Mouse (Mus musculus): ENCODE results near the gene Arl6ip4. TPM values are rescaled to one million over a fixed set of nuclear protein-coding genes. Genes with fewer than 3 reads are reported as not detected.
A peak's percentile ranks its signal among the peaks of the same experiment; 100 is the strongest.

Gene Arl6ip4
- polyA plus RNA-seq, 1 experiment from 2014 or later = 81.1 TPM

- Histone ChIP-seq H3K36me3 (ENCODE audit: control insufficient read depth, insufficient read depth, low read length) (0 out of 2 replicates have a peak, but pooled peaks cover 2% of the 10 kb centered on the region), H3K4me1 (ENCODE audit: control insufficient read depth, insufficient read depth, low read depth, low read length) (peaks cover 2% of the 10 kb centered on the region; the same call in 1 of the 2 replicates), H3K27me3 (replicated peaks; ENCODE audit: control insufficient read depth, insufficient read depth, low read length) (no peaks in the 10 kb centered on the region), H3K4me3 (ENCODE audit: low read length) (no peak overlapping the region), H3K4me2 (ENCODE audit: low read length) (peak overlapping the region; percentile 24), H3K9ac (ENCODE audit: low read depth, low read length) (no peak overlapping the region), H3K9me3 (ENCODE audit: control insufficient read depth, low read length) (no peaks in the 10 kb centered on the region), H3K27ac (ENCODE audit: low read depth, low read length) (peak overlapping the region; percentile 69)
- ATAC-seq = peak; percentile 90
- 37% methylated on average over 9 of the region's 9 CpGs for WGBS
These were observed 37.0 kb upstream of the Arl6ip4 start for GRCm38 (mm10) chr5:124078794-124079416.

DNA sequence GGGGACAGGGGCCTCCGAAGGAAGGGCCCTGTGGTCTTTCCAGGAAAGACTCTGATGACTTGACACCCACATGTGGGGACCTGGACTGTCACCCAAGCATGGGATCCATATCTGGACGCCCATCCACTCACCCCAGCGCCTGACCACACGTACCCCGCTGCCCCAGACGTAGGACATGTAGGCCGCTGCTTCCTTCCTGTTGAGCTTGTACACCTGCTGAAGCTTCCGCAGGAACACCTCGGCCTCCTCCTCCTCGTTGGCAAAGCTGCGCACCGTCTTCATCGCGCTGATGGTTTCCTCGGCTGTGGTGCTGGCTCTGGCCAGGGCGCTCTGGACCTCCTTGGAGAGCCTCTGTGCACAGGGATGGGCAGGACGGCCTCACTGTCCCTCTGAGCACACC is 36.0 kb upstream of the Arl6ip4 start:
- WGBS = 94% methylated on average over 17 of the region's 17 CpGs
- no peak overlapping the region for H3K4me3 ChIP-seq (ENCODE audit: low read length)
- H3K4me1 ChIP-seq (ENCODE audit: control insufficient read depth, insufficient read depth, low read depth, low read length) = no peaks in the 10 kb centered on the region; the same call in none of the 2 replicates
- no peak overlapping the region for H3K9ac ChIP-seq (ENCODE audit: low read depth, low read length)
- no peak overlapping the region for H3K27ac ChIP-seq (ENCODE audit: low read depth, low read length)
- no peaks in the 10 kb centered on the region for H3K9me3 ChIP-seq (ENCODE audit: control insufficient read depth, low read length)
- H3K4me2 ChIP-seq (ENCODE audit: low read length) = no peak overlapping the region
- no peak for ATAC-seq
- H3K27me3 ChIP-seq (replicated peaks; ENCODE audit: control insufficient read depth, insufficient read depth, low read length) = no peaks in the 10 kb centered on the region
- H3K36me3 ChIP-seq (ENCODE audit: control insufficient read depth, insufficient read depth, low read length) = 0 out of 2 replicates have a peak, but pooled peaks cover 2% of the 10 kb centered on the region

GRCm38 (mm10) chr5:124082447-124082846 is 33.4 kb upstream of the Arl6ip4 start:
- no peak overlapping the region for H3K4me2 ChIP-seq (ENCODE audit: low read length)
- no peaks in the 10 kb centered on the region for H3K36me3 ChIP-seq (ENCODE audit: control insufficient read depth, insufficient read depth, low read length)
- 88% methylated on average over 10 of the region's 10 CpGs for WGBS
- no peaks in the 10 kb centered on the region for H3K27me3 ChIP-seq (replicated peaks; ENCODE audit: control insufficient read depth, insufficient read depth, low read length)
- no peak overlapping the region for H3K9ac ChIP-seq (ENCODE audit: low read depth, low read length)
- no peaks in the 10 kb centered on the region for H3K9me3 ChIP-seq (ENCODE audit: control insufficient read depth, low read length)
- no peak overlapping the region for H3K4me3 ChIP-seq (ENCODE audit: low read length)
- no peak overlapping the region for H3K27ac ChIP-seq (ENCODE audit: low read depth, low read length)
- no peak for ATAC-seq
- H3K4me1 ChIP-seq (ENCODE audit: control insufficient read depth, insufficient read depth, low read depth, low read length) = no peaks in the 10 kb centered on the region; the same call in none of the 2 replicates

GRCm38 (mm10) chr5:124082941-124083688 is 32.8 kb upstream of the Arl6ip4 start:
- no peak overlapping the region for H3K4me2 ChIP-seq (ENCODE audit: low read length)
- no peaks in the 10 kb centered on the region; the same call in none of the 2 replicates for H3K4me1 ChIP-seq (ENCODE audit: control insufficient read depth, insufficient read depth, low read depth, low read length)
- H3K27ac ChIP-seq (ENCODE audit: low read depth, low read length) = no peak overlapping the region
- H3K36me3 ChIP-seq (ENCODE audit: control insufficient read depth, insufficient read depth, low read length) = no peaks in the 10 kb centered on the region
- H3K9ac ChIP-seq (ENCODE audit: low read depth, low read length) = no peak overlapping the region
- no peaks in the 10 kb centered on the region for H3K27me3 ChIP-seq (replicated peaks; ENCODE audit: control insufficient read depth, insufficient read depth, low read length)
- H3K4me3 ChIP-seq (ENCODE audit: low read length) = no peak overlapping the region
- 87% methylated on average over 17 of the region's 17 CpGs for WGBS
- no peak for ATAC-seq
- H3K9me3 ChIP-seq (ENCODE audit: control insufficient read depth, low read length) = no peaks in the 10 kb centered on the region

DNA sequence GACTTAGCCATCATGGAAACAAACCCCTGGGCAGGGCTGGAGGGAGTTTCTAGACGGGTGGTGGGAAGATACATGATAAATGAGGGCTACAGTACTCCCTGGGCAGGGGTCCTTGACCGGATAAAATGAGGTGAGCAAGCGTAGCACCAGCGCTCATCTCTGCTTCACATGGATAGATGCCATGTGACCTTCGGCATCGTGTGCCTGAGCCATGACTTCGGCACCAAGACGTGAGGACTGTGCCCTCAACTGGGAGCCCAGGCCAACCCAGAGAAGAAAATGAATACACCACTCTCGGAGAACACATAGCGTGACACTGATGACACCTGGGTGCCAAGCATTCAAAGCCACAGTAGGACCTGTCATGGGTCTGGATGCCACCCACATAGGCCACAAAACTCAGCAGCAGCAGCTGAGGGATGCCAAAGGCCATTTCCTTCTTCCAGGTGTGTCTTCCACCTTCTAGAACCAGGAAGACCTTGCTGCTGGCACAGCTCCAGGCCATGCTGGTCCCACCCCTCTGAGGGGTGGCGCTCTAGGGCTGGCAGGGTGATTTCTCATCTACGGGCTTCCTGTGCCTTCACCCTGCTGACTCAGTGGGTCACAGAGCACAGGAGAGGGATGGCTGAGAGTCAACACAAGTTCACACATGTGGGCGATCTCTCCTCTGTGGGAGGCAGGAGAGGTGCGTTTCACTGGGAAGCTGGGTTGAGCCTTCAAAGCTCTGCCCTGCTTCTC is 31.9 kb upstream of the Arl6ip4 start:
- Histone ChIP-seq H3K9ac (ENCODE audit: low read depth, low read length) (no peak overlapping the region), H3K27ac (ENCODE audit: low read depth, low read length) (no peak overlapping the region), H3K27me3 (replicated peaks; ENCODE audit: control insufficient read depth, insufficient read depth, low read length) (no peaks in the 10 kb centered on the region), H3K9me3 (ENCODE audit: control insufficient read depth, low read length) (no peaks in the 10 kb centered on the region), H3K36me3 (ENCODE audit: control insufficient read depth, insufficient read depth, low read length) (peaks cover 6% of the 10 kb centered on the region; the same call in 1 of the 2 replicates), H3K4me1 (ENCODE audit: control insufficient read depth, insufficient read depth, low read depth, low read length) (no peaks in the 10 kb centered on the region; the same call in none of the 2 replicates), H3K4me2 (ENCODE audit: low read length) (no peak overlapping the region), H3K4me3 (ENCODE audit: low read length) (no peak overlapping the region)
- no peak for ATAC-seq
- WGBS = 85% methylated on average over 14 of the region's 14 CpGs

GRCm38 (mm10) chr5:124084588-124085173 is 31.2 kb upstream of the Arl6ip4 start:
- Histone ChIP-seq H3K9me3 (ENCODE audit: control insufficient read depth, low read length) (no peaks in the 10 kb centered on the region), H3K9ac (ENCODE audit: low read depth, low read length) (no peak overlapping the region), H3K4me1 (ENCODE audit: control insufficient read depth, insufficient read depth, low read depth, low read length) (no peaks in the 10 kb centered on the region; the same call in none of the 2 replicates), H3K4me2 (ENCODE audit: low read length) (no peak overlapping the region), H3K4me3 (ENCODE audit: low read length) (no peak overlapping the region), H3K36me3 (ENCODE audit: control insufficient read depth, insufficient read depth, low read length) (peaks cover 9% of the 10 kb centered on the region; the same call in 1 of the 2 replicates), H3K27ac (ENCODE audit: low read depth, low read length) (no peak overlapping the region), H3K27me3 (replicated peaks; ENCODE audit: control insufficient read depth, insufficient read depth, low read length) (no peaks in the 10 kb centered on the region)
- 41% methylated on average over 11 of the region's 11 CpGs for WGBS
- peak; percentile 72 for ATAC-seq

- Histone ChIP-seq H3K4me1 (ENCODE audit: control insufficient read depth, insufficient read depth, low read depth, low read length) (no peaks in the 10 kb centered on the region; the same call in none of the 2 replicates), H3K4me2 (ENCODE audit: low read length) (no peak overlapping the region), H3K9me3 (ENCODE audit: control insufficient read depth, low read length) (no peaks in the 10 kb centered on the region), H3K9ac (ENCODE audit: low read depth, low read length) (no peak overlapping the region), H3K4me3 (ENCODE audit: low read length) (no peak overlapping the region), H3K27me3 (replicated peaks; ENCODE audit: control insufficient read depth, insufficient read depth, low read length) (no peaks in the 10 kb centered on the region), H3K27ac (ENCODE audit: low read depth, low read length) (no peak overlapping the region), H3K36me3 (ENCODE audit: control insufficient read depth, insufficient read depth, low read length) (peaks cover 9% of the 10 kb centered on the region; the same call in 1 of the 2 replicates)
- ATAC-seq = no peak
- WGBS = 78% methylated on average over 3 of the region's 3 CpGs
These were observed 30.4 kb upstream of the Arl6ip4 start for GRCm38 (mm10) chr5:124085513-124085912.

DNA sequence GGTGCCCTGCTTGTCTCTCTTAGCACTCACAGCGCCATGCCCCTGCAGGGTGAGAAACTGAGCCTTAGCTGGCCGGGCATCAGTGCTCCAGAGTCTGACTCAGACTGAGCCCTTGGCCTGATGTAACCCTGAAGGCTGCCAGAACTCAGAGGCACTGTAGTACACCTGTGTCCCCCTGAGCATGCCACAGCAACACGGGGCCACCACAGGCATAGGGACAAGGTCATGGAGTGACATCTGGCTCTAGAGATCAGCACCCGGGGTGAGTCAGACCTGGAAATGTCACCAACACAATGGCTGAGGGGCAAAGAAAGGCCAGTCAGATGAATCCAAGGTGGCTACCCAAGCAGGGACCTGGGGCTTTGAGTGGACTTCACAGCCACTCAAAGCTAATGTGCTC is 29.0 kb upstream of the Arl6ip4 start:
- no peak overlapping the region for H3K4me3 ChIP-seq (ENCODE audit: low read length)
- no peak overlapping the region for H3K9ac ChIP-seq (ENCODE audit: low read depth, low read length)
- ATAC-seq = no peak
- H3K27ac ChIP-seq (ENCODE audit: low read depth, low read length) = no peak overlapping the region
- H3K4me2 ChIP-seq (ENCODE audit: low read length) = no peak overlapping the region
- 90% methylated on average over 4 of the region's 4 CpGs for WGBS
- H3K9me3 ChIP-seq (ENCODE audit: control insufficient read depth, low read length) = no peaks in the 10 kb centered on the region
- peaks cover 9% of the 10 kb centered on the region; the same call in 1 of the 2 replicates for H3K36me3 ChIP-seq (ENCODE audit: control insufficient read depth, insufficient read depth, low read length)
- H3K27me3 ChIP-seq (replicated peaks; ENCODE audit: control insufficient read depth, insufficient read depth, low read length) = no peaks in the 10 kb centered on the region
- H3K4me1 ChIP-seq (ENCODE audit: control insufficient read depth, insufficient read depth, low read depth, low read length) = no peaks in the 10 kb centered on the region; the same call in none of the 2 replicates
